Mouse (Mus musculus) left cerebral cortex, adult 2 months (tissue): ENCODE data around the gene Rit1. TPM values are rescaled to one million over a fixed set of nuclear protein-coding genes. Genes with fewer than 3 reads are reported as not detected.
A peak's percentile ranks its signal among the peaks of the same experiment; 100 is the strongest.
"Not testable (repeated sequence)": the region's sequence is repeated elsewhere in the genome, so short reads cannot be mapped to it uniquely, and the experiment has no call there.

Source experiments
- DNase-seq, 2 experiments: peaks; one replicate each; pipeline ENCODE4 v3.0.0; 2021 to 2022; ENCODE audit warnings: low spot score in 2 of 2, mixed read lengths in 1 of 2; ENCODE audit errors: extremely low spot score in 1 of 2
- H3K27ac ChIP-seq: fragments of 200-600 bp; 2 replicates; pipeline ENCODE4 v1.8.1; 2022
- H3K4me3 ChIP-seq: fragments of 200-600 bp; 2 replicates; pipeline ENCODE4 v1.8.1; 2022
- CTCF ChIP-seq: fragments of 200-600 bp; IDR thresholded peaks from 2 replicates; pipeline ENCODE4 v1.8.1; 2022; ENCODE audit warnings: antibody characterized with exemption, mild to moderate bottlenecking, moderate library complexity
- intact Hi-C: fragments of 180-260 bp; cut with DNase I; formaldehyde crosslinking; loops from one replicate; pipeline ENCODE4 v1.15.1; 2025
- total RNA-seq, 2 experiments: library from RNA; stranded (reverse); gene quantifications; 2 replicates each; pipeline ENCODE4 v1.2.3; 2021

The Rit1 gene
- total RNA-seq, 2 experiments from 2014 or later, result 41.1 to 45.8 TPM

- Histone ChIP-seq H3K27ac (no peak overlapping the region), H3K4me3 (no peak overlapping the region)
- intact Hi-C loops, result no loop called here
- no peak for TF ChIP-seq CTCF
- no peak for DNase-seq
Measured at GRCm38 (mm10) chr3:88746139-88746870, 29.7 kb downstream of the Rit1 start.

DNA sequence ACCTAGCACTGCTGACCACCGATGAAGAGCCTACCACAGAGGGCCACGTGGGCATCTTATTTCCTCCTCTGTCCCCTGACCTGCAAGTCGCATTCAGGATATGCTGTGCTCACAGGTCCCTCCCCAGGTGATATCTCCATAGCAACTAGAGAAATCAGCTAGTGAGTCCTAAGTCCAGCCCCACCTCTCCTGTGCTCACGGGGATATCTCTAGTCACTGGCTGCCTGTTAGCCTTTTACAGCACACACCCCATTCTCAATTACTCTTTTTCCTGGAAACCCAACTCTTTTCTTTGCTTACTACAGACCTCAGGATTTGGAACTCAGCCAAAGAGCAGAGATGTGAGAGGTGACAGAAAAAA lies 30.2 kb downstream of the Rit1 start:
- DNase-seq, result no peak
- intact Hi-C loops, result no loop called here
- Histone ChIP-seq H3K4me3 (no peak overlapping the region), H3K27ac (no peak overlapping the region)
- TF ChIP-seq CTCF, result no peak

GRCm38 (mm10) chr3:88754283-88754682 lies 37.6 kb downstream of the Rit1 start:
- intact Hi-C loops, result no loop called here
- no peak overlapping the region for H3K27ac ChIP-seq
- DNase-seq, result no peak
- H3K4me3 ChIP-seq, result no peak overlapping the region
- TF ChIP-seq CTCF, result peak; percentile 16

- H3K4me3 ChIP-seq, result no peak overlapping the region
- no peak for TF ChIP-seq CTCF
- peak overlapping the region; percentile 44; the same call in 1 of the 2 replicates for H3K27ac ChIP-seq
- DNase-seq, result no peak
- intact Hi-C loops, result no loop called here
Measured at GRCm38 (mm10) chr3:88755541-88755940, 38.9 kb downstream of the Rit1 start.

GRCm38 (mm10) chr3:88756276-88756675 lies 39.6 kb downstream of the Rit1 start:
- peak overlapping the region; percentile 71; the same call in 1 of the 2 replicates for H3K27ac ChIP-seq
- no peak for DNase-seq
- intact Hi-C loops, result no loop called here
- H3K4me3 ChIP-seq, result no peak overlapping the region
- no peak for TF ChIP-seq CTCF

DNA sequence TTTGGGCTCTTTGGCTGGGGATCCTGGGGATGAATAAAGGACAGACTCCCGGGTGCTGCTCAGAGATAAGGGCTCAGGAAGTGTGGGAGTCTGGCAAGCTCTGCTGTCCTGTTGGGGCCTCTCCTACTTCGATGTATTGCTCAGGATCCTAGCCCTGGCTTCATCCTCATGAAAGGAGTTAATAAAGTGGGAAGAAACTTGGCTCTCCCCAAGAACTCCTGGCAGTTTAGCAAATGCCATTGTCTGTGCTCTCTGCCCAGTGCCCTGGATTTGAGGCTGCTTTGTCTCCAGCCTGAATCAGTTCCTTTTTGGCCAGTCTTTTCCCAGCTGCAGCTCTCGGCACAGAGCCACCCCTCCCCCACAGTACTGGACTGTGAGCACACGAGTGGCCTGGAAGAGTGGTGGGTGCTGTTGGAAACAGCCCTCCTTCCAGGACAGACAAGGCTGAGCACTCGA lies 41.4 kb downstream of the Rit1 start:
- TF ChIP-seq CTCF, result no peak
- peak; percentile 70 to 83 for DNase-seq
- H3K4me3 ChIP-seq, result no peak overlapping the region
- intact Hi-C loops, result no loop called here
- peak overlapping the region; percentile 42 for H3K27ac ChIP-seq

DNA sequence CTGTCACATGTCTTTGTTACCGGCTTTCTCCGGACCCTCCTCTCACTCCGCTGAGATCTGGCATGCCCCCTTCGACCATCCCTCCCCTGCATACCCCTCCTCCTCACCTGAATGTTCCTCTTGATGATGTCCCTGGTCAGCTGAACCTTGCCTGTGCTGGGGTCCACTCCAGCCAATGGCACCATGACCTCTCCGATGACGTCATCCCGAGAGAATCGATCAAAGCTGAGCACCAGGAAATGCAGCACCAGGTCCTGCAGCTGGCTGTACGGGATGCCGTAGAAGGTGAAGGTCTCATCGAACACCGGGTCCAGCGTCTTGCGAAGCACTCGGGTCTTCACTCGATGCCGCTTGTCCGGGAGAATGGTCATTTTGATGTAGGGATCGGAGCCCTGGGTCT lies 45.0 kb downstream of the Rit1 start:
- no peak for TF ChIP-seq CTCF
- intact Hi-C loops, result no loop called here
- Histone ChIP-seq H3K27ac (no peak overlapping the region), H3K4me3 (no peak overlapping the region)
- no peak for DNase-seq

DNA sequence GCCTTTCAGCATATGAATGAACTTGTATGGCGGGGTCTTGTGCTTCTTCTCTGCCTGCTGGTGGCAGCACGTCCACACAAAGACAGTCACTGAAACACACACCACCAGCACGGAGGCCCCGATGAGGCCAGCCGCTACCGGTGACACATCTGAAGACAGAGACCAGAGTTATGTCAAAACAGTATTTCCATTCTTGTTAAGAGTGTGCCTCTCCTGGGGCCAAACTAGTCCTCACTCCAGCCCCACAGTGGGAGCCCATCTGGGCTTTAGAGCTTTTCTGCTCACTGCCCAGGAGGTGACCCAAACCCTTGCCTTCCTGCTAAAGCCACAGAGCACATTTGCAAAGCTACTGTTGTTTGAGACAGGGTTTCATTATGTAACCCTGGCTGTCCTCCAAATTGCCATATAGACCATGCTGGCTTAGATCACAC lies 45.8 kb downstream of the Rit1 start:
- intact Hi-C loops, result no loop called here
- H3K4me3 ChIP-seq, result no peak overlapping the region
- H3K27ac ChIP-seq, result no peak overlapping the region
- no peak for DNase-seq
- TF ChIP-seq CTCF, result peak; percentile 21

GRCm38 (mm10) chr3:88771189-88771940 lies 54.7 kb downstream of the Rit1 start:
- intact Hi-C loops, result not testable (repeated sequence)
- H3K4me3 ChIP-seq, result peak overlapping the region; percentile 65
- DNase-seq, result peak; percentile 63 to 75
- H3K27ac ChIP-seq, result peak overlapping the region; percentile 92

GRCm38 (mm10) chr3:88771941-88772280 lies 55.3 kb downstream of the Rit1 start:
- Histone ChIP-seq H3K4me3 (peak overlapping the region; percentile 65), H3K27ac (peak overlapping the region; percentile 92)
- intact Hi-C loops, DNase-seq: not testable (repeated sequence)

DNA sequence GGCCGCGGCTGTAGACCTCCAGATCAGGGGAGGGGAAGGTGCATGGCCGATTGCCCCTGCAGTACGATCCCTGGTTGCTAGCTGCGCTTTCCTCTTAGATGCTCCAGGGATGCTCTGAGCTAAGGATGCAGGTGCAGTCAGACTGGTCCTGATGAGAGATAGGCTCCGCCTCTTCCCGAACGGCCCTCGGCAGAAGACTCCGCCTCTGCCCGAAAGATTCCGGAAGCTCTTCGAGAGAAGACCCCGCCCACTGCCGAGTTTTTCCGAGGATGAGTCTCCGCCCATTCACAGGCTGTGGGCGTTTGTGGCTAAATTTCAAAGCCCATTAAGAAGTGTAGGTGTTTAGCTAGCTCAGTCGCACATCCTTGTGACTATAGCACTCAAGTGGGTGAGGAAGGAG lies 55.8 kb downstream of the Rit1 start:
- H3K4me3 ChIP-seq, result peak overlapping the region; percentile 44
- DNase-seq, result peak; percentile 92 to 94
- intact Hi-C loops, H3K27ac ChIP-seq: not testable (repeated sequence)

GRCm38 (mm10) chr3:88773163-88773562 lies 56.5 kb downstream of the Rit1 start:
- H3K27ac ChIP-seq, intact Hi-C loops, H3K4me3 ChIP-seq, DNase-seq: not testable (repeated sequence)

- intact Hi-C loops, DNase-seq: not testable (repeated sequence)
- peak within 1 kb of the TSS; percentile 56 for H3K4me3 ChIP-seq
- H3K27ac ChIP-seq, result peak within 1 kb of the TSS; percentile 50; the same call in 1 of the 2 replicates
Measured at GRCm38 (mm10) chr3:88774939-88775841, 58.6 kb downstream of the Rit1 start, which contains the start of gene Syt11. Gene Syt11 (minus strand): TSS chr3:88775164.
